Mouse (Mus musculus) embryonic stem cell, embryonic (primary cell): ENCODE results near the gene Ctsd.

ENCODE experiments used
- CTCF ChIA-PET, 4 experiments: fragments of 300-600 bp in 2 of 4; fragments of 350-600 bp in 2 of 4; sonication (Branson Sonifier 250); formaldehyde crosslinking; loops; one replicate each; lab custom pipeline; 2022; ENCODE audit warnings: inconsistent platforms in 2 of 4; lab: Charles Lee
- POLR2A ChIA-PET, 4 experiments: fragments of 300-600 bp in 2 of 4; fragments of 350-600 bp in 2 of 4; sonication (Branson Sonifier 250); formaldehyde crosslinking; loops; one replicate each; lab custom pipeline; 2022; ENCODE audit warnings: antibody characterized with exemption in 4 of 4, inconsistent platforms in 1 of 4; lab: Charles Lee

Ctsd gene

DNA sequence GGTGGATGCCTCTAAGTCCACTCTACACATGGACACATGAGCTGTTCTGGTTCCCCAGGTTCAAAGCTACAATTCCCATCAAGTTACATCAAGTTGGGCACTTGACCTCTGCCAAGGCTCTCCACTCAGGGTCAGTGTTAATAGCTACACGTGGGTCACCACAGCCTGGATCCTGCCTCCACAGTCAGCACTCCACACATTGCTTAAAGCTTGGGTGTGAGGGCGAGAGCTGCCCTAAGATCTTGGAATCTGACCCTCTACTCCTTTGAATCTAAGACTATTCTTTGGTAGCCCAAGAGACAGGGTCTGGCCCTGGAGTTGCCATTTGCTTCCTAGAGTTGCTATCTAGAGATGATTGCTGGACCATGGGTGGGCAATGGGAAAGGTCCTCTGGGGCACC, 902 bp upstream of the Ctsd start:
- POLR2A ChIA-PET = interaction anchor here (1.0 to 7.0 kb wide), 21 partner anchors 11 to 619 kb away, joined by 3 to 130 read pairs (median 6); partner anchors contain the start of gene Ifitm10 (in 2 of the 4)
- CTCF ChIA-PET = interaction anchor here in 1 of 4 experiments (1.6 to 1.8 kb wide), 2 partner anchors 54 to 222 kb away, joined by 3 to 4 read pairs; no protein-coding TSS in a partner anchor

DNA sequence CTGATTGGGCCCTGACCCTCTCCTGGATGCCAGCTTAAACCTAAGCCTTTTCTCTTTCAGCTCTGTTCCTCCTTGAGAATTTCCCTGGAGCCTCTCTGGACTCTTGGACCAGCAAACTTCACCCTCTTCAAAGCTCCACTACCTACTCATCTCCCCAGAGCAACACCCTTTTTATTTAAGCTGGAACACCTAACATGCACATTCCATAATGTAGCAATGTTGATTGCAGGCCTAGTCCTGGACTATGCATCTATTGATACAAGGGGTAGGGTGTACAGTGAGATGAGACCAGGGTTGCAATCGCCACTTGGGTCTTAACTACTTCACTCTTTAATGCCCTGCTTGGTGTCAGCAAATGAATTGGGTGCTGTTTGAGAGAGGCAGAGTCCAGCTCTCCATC, 360 bp upstream of the Ctsd start:
- CTCF ChIA-PET = interaction anchor here in 3 of 4 experiments (0.6 to 1.6 kb wide), 6 partner anchors 47 to 1118 kb away, joined by 3 to 5 read pairs (median 4); no protein-coding TSS in a partner anchor
- POLR2A ChIA-PET = interaction anchor here (0.7 to 7.0 kb wide), 49 partner anchors 8 to 1172 kb away, joined by 3 to 130 read pairs (median 5); partner anchors contain the start of genes Ifitm10 (in 2 of the 4), Cd81 (in 1 of the 4), Rassf7 (in 1 of the 4) and Tssc4 (in 1 of the 4)

DNA sequence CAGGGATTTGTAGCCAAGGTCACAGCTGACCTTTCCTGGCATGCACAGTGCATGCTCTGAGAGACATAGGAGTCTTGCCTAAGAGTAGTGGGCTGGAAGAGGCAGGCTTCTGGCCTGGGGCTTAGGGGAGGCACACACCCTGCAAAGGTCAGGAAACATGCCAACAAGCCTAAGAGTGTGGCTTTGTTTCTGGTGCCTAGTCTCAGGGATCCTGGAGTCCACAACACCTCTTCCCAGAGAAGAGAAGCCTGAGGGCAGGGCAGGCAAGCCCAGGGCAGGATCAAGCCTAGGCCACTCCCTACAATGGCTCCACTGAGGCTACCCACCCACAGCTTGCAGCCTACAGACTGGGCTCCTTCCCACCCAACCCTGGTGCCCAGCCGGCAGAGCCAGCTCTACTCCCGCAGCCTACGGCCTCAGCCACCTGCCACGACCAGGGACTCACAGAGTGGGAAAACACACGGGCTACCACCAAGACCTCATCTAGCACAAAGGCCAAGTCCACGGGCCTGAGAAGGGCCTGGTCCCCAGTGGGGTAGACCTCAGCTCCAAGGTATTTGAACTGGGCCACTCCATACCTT, 1.1 kb downstream of the Ctsd start:
- ChIA-PET POLR2A (interaction anchor here (0.8 to 7.0 kb wide), 25 partner anchors 8 to 737 kb away, joined by 3 to 130 read pairs (median 7); partner anchors contain the start of genes Ifitm10 (in 2 of the 4) and Dusp8 (in 1 of the 4)), CTCF (interaction anchor here in 2 of 4 experiments (0.6 to 1.5 kb wide), 2 partner anchors 39 to 54 kb away, joined by 3 to 5 read pairs; no protein-coding TSS in a partner anchor)

DNA sequence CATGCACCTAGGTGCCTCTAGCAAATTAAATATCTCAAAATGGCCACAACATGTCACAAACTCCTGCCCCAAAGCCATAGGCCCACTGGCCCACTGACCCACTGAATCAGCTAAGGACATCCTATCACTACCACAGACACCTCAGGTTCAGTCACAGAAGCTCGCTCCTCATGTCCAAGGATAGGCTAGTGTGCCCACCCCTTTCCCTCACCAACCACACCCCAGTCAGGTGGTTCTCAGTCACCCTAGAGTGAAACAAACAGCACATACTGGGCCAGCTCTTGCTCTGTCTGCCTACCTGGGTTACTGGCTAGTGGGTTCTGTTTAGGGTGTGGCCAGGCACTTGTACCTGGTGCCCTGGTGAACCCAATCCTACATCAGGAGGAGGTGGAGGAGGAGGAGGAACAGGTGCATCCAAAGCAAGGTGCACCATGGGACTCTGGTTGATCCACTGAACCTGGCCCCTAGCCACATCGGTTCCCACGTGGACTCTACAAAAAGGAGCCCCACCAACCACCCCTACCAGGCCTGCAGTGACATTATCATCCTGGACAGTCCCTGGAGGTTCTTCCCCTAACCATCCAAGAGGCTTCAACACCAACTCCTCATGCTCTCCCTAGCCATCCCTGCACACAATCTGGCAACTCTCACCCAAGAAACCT, 2.0 kb downstream of the Ctsd start:
- POLR2A ChIA-PET = interaction anchor here (0.6 to 7.0 kb wide), 15 partner anchors 11 to 1953 kb away, joined by 3 to 130 read pairs (median 12); partner anchors contain the start of gene Ifitm10 (in 2 of the 4)
- CTCF ChIA-PET = no interaction called here

DNA sequence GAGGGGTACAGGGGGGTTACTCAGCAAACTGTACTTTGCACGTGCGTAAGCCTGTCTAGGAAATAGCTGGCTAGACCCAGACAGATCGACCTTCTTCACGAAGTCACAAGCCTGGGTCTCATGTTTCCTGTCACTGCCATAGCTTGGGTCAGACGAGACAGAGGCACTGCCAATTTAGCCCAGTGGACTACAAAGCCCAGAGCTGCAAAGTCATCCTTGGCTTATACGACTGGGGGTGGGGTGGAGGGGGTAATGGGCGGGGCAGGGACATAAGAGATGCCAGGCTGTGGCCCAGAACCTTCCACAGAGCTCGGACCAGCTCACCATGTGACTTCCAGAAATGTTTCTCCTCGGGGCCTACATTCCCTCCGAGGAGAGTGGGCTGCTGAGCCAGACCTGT, 3.5 kb downstream of the Ctsd start:
- CTCF ChIA-PET = interaction anchor here in 1 of 4 experiments (0.6 kb wide), 1 partner anchor 50 kb away, joined by 3 read pairs; no protein-coding TSS in a partner anchor
- POLR2A ChIA-PET = interaction anchor here in 3 of 4 experiments (0.6 to 7.0 kb wide), 15 partner anchors 9 to 1216 kb away, joined by 3 to 130 read pairs (median 6); partner anchors contain the start of gene Ifitm10 (in 2 of the 3)

- CTCF ChIA-PET = no interaction called here
- POLR2A ChIA-PET = interaction anchor here in 2 of 4 experiments (0.6 to 2.5 kb wide), 9 partner anchors 11 to 115 kb away, joined by 3 to 15 read pairs (median 4); no protein-coding TSS in a partner anchor
Measured at GRCm38 (mm10) chr7:142382567-142382966, 5.3 kb downstream of the Ctsd start, which contains the start of gene Gm49369. TSS of gene Gm49369 (minus strand) at chr7:142382667.

- CTCF ChIA-PET = interaction anchor here in 1 of 4 experiments (1.4 kb wide), 1 partner anchor 47 kb away, joined by 4 read pairs; no protein-coding TSS in a partner anchor
- POLR2A ChIA-PET = interaction anchor here in 2 of 4 experiments (0.6 to 2.5 kb wide), 12 partner anchors 9 to 55 kb away, joined by 3 to 15 read pairs (median 5); no protein-coding TSS in a partner anchor
Measured at GRCm38 (mm10) chr7:142381175-142381574, 6.7 kb downstream of the Ctsd start.

DNA sequence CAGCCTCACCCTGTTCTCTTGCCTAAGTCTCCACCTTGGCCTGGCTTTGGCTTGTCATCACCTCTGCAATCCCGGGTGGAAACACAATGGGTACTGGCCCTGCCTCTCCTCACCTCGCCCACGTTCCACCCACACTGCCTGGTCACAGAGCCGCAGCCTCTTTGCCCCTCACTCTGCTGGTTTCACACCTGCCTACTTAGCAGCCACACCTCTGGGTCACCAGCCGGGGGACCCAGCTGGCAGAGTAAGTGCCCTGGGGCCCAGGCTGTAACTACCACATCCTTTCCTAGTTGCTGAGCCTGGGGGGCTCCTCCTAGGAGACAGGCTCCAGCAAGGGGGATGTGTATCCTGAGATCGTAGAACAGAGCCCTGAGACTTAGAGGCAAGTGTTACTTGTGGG, 8.7 kb downstream of the Ctsd start:
- ChIA-PET CTCF (no interaction called here), POLR2A (interaction anchor here in 3 of 4 experiments (0.5 to 10.5 kb wide), 9 partner anchors 8 to 678 kb away, joined by 3 to 130 read pairs (median 5); partner anchors contain the start of gene Ctsd (in 3 of the 3))

DNA sequence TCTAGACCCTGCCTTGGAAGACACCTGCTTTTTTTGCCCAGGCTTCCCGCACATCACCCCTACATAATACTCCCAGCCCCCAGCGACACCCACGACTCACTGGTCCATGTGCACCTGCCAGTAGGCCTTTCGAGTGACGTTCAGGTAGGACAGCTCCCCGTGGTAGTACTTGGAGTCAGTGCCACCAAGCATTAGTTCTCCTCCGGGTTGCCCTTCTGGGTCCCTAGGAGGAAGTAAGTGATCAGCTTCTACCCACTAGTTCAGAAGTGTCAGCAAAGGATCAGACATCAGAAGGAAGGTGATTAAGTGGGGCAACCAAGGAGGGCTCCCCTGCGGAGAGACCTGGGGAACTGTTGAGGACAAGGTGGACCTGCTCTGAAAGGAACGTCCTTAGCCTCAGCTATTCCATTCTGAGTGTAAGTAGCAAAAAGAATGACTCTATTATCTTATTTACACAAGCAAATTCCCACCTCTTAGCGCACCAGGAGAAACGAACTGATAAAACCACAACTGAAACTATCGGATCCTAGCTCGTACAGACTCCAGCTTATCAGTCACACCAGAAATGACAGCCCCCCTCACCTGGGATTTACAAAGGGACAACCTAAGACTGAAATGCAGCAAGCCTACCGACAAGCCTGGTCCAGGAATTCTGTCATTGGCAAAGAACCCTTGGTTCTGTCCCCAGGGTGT, 10.5 kb downstream of the Ctsd start:
- CTCF ChIA-PET = interaction anchor here in 1 of 4 experiments (1.8 kb wide), 1 partner anchor 58 kb away, joined by 6 read pairs; no protein-coding TSS in a partner anchor
- POLR2A ChIA-PET = interaction anchor here in 3 of 4 experiments (0.7 to 10.5 kb wide), 10 partner anchors 10 to 63 kb away, joined by 3 to 130 read pairs (median 5); partner anchors contain the start of gene Ctsd (in 3 of the 3)

GRCm38 (mm10) chr7:142376096-142376495, 11.7 kb downstream of the Ctsd start:
- ChIA-PET POLR2A (interaction anchor here in 3 of 4 experiments (0.6 to 10.5 kb wide), 7 partner anchors 11 to 149 kb away, joined by 3 to 130 read pairs (median 5); partner anchors contain the start of gene Ctsd (in 3 of the 3)), CTCF (interaction anchor here in 2 of 4 experiments (0.5 to 1.8 kb wide), 2 partner anchors 59 to 931 kb away, joined by 3 to 6 read pairs; no protein-coding TSS in a partner anchor)

- CTCF ChIA-PET = interaction anchor here in 2 of 4 experiments (0.6 to 0.7 kb wide), 2 partner anchors 91 to 236 kb away, joined by 3 to 5 read pairs; no protein-coding TSS in a partner anchor
- POLR2A ChIA-PET = interaction anchor here (0.6 to 10.5 kb wide), 6 partner anchors 11 to 148 kb away, joined by 3 to 130 read pairs (median 4); partner anchors contain the start of gene Ctsd (in 3 of the 4)
Measured at GRCm38 (mm10) chr7:142375261-142375724, 12.5 kb downstream of the Ctsd start.

- POLR2A ChIA-PET = interaction anchor here (0.8 to 10.5 kb wide), 12 partner anchors 12 to 26 kb away, joined by 3 to 130 read pairs (median 4); partner anchors contain the start of gene Ctsd (in 4 of the 4)
- CTCF ChIA-PET = no interaction called here
Measured at GRCm38 (mm10) chr7:142374413-142375015, 13.3 kb downstream of the Ctsd start.

- ChIA-PET CTCF (interaction anchor here in 1 of 4 experiments (0.6 kb wide), 1 partner anchor 85 kb away, joined by 3 read pairs; no protein-coding TSS in a partner anchor), POLR2A (interaction anchor here (0.6 to 10.5 kb wide), 20 partner anchors 12 to 1584 kb away, joined by 3 to 130 read pairs (median 4); partner anchors contain the start of gene Ctsd (in 4 of the 4))
Measured at GRCm38 (mm10) chr7:142373641-142374412, 14.0 kb downstream of the Ctsd start, which contains the start of gene Ifitm10. TSS of gene Ifitm10 (minus strand) at chr7:142373753.

DNA sequence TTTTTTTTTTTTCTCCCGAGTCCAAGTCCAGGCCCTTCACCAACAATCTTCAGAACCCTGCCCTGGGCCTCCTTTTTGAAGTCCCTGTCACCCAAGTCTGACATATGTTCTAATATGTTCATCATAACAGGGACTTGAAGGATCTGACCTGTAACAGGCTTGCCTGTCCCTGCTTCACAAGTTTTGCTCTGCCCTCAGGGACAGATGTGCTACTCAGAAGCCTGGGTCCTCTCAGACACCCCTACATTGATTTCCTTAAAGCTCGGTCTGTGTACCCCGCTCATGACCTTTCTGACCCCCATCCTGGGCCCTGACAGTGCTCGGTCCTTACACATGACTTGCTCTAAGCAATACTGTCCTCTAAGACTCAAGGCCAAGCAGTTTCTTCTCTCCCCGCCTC, 14.8 kb downstream of the Ctsd start:
- POLR2A ChIA-PET = interaction anchor here in 3 of 4 experiments (0.6 to 10.5 kb wide), 14 partner anchors 9 to 1584 kb away, joined by 3 to 130 read pairs (median 4); partner anchors contain the start of genes Ctsd (in 2 of the 3) and Gm49369 (in 1 of the 3)
- CTCF ChIA-PET = interaction anchor here in 2 of 4 experiments (0.6 kb wide), 2 partner anchors 39 to 86 kb away, joined by 3 read pairs; no protein-coding TSS in a partner anchor
